Mouse (Mus musculus) layer of hippocampus, postnatal 36 days (tissue): ENCODE measurements around the gene Dmrta2. TPM values are rescaled to one million over a fixed set of nuclear protein-coding genes. Genes with fewer than 3 reads are reported as not detected.
A peak's percentile ranks its signal among the peaks of the same experiment; 100 is the strongest.

ENCODE experiments used
- DNase-seq, 2 experiments: peaks; one replicate each; pipeline ENCODE4 v3.0.0; 2022
- total RNA-seq, 2 experiments: library from RNA; stranded (reverse); gene quantifications; 2 replicates each; pipeline ENCODE4 v1.2.3; 2021

The Dmrta2 gene
- total RNA-seq, 2 experiments from 2014 or later: 4.2 to 4.9 TPM

DNA sequence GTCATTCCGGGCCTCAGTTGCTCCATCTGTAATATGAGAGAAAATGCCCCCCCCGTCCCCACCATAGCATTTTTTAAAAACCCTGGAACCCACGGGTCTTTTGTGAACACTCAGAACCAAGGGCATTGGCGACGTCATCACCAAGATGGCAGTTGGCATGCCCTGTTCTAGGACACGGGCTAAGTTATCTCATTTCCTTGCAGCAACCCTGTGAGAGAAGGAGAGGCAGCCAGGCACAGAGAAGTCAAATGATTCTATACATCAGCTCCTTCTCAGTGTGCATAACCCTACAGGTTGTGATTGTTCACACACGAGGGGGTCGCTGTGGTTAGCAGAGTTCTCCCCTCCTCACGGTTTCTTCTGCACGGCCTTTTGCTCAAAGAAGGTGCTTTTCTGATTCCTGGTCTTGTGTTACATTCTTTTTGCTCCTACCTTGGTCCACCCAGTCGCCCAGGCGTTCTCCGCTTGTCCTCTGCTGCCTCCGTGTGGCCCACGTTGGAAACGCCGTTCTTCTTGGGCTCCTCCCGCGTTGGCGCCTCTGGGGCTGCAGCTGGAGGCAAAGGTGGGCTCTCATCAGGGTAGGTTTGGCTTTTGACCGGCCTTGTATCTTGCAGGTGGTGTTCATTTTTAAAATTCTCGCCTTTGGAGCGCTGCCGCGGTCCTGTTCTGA is 44.2 kb downstream of the Dmrta2 start:
- DNase-seq: peak; percentile 79 to 81

DNA sequence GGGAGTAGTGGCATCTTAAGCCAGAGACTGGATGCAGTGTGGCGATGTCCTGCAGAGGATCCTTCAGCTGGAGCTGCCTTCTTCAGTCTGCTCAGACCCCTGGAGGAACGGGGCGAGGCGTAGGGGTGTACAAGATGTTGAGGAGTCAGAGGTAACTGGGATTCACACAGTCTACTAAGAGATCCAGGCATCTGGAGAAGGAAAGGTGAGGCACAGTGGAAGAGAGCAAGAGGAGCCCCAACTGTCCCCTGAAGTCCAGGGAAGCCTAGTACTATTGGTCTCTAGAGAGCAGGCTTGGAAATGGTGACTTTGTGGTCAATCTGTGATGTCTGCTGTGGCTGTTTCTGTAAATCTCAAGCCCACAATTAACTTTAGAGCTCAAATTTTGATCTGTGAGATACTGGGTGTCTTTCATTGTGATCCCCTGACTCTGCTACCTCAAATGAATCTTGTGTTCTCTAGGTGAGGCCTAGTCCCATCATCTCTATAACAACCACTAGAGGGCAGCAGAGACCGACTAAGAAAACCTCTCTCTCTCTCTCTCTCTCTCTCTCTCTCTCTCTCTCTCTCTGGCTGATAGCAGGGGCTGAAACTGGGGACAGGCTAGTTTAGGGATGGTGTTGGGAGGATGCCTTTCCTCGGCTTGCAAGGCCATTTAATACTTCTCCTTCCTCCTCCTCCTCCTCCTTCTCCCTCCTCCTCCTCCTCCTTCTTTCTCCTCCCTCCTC is 50.8 kb downstream of the Dmrta2 start:
- DNase-seq: no peak

GRCm38 (mm10) chr4:110029446-110029845 is 51.6 kb downstream of the Dmrta2 start:
- DNase-seq: no peak
